Mouse (Mus musculus) forebrain, embryonic 14.5 days (tissue): ENCODE results near the gene Ptger1. TPM values are rescaled to one million over a fixed set of nuclear protein-coding genes. Genes with fewer than 3 reads are reported as not detected.

ENCODE experiments used
- ATAC-seq: fragments of 200-750 bp; cut with Nextera tagmentation; 2 replicates; pipeline ENCODE4 v1.8.0; 2017; ENCODE audit warnings: mild to moderate bottlenecking, moderate library complexity
- DNase-seq: peaks from one replicate; pipeline ENCODE4 v3.0.0-alpha.2; 2015; ENCODE audit warnings: low spot score
- H3K27ac ChIP-seq: fragments of 300-500 bp; sonication (generic); 2 replicates; pipeline ENCODE4 v1.5.1; 2014; ENCODE audit warnings: low read depth, mild to moderate bottlenecking, control low read depth, low read length, moderate library complexity
- H3K27me3 ChIP-seq: fragments of 300-500 bp; sonication (generic); replicated peaks from 2 replicates; pipeline ENCODE4 v1.6.1; 2014; ENCODE audit warnings: low read length, control low read depth, mixed read lengths; ENCODE audit not compliant: control insufficient read depth, insufficient read depth
- H3K36me3 ChIP-seq: fragments of 300-500 bp; sonication (generic); 2 replicates; pipeline ENCODE4 v1.6.1; 2014; ENCODE audit warnings: low read length, control low read depth; ENCODE audit not compliant: control insufficient read depth, insufficient read depth
- H3K4me1 ChIP-seq: fragments of 300-500 bp; sonication (generic); 2 replicates; pipeline ENCODE4 v1.6.1; 2014; ENCODE audit warnings: antibody characterized with exemption, low read length, control low read depth; ENCODE audit not compliant: control insufficient read depth, insufficient read depth
- H3K4me2 ChIP-seq: fragments of 300-500 bp; sonication (generic); 2 replicates; pipeline ENCODE4 v1.6.1; 2014; ENCODE audit warnings: mild to moderate bottlenecking, control low read depth, low read length
- H3K4me3 ChIP-seq: fragments of 300-500 bp; sonication (generic); 2 replicates; pipeline ENCODE4 v1.5.1; 2014; ENCODE audit warnings: low read depth, low read length, control low read depth
- H3K9ac ChIP-seq: fragments of 300-500 bp; sonication (generic); 2 replicates; pipeline ENCODE4 v1.6.1; 2014; ENCODE audit warnings: mild to moderate bottlenecking, low read length, control low read depth, moderate library complexity
- H3K9me3 ChIP-seq: fragments of 300-500 bp; sonication (generic); replicated peaks from 2 replicates; pipeline ENCODE4 v1.6.1; 2016; ENCODE audit warnings: low read length, control low read depth, mixed read lengths; ENCODE audit not compliant: control insufficient read depth
- WGBS: fragments of 180-500 bp; shearing (Covaris S2); extraction: QIAGEN DNeasy Blood & Tissue Kit; methylation state at CpG from one replicate; pipeline ENCODE4 v1.1.7; 2014; 5-methylcytosine and 5-hydroxymethylcytosine counted together
- polyA plus RNA-seq: library from polyadenylated mRNA; unstranded; fragments of >200 nt; fragmentation: Nextera tagmentation; extraction: Ambion mirVana; gene quantifications from 2 replicates; pipeline ENCODE4 v1.2.1, GENCODE M21; 2014

Gene Ptger1
- polyA plus RNA-seq, 1 experiment from 2014 or later: 0.27 TPM

DNA sequence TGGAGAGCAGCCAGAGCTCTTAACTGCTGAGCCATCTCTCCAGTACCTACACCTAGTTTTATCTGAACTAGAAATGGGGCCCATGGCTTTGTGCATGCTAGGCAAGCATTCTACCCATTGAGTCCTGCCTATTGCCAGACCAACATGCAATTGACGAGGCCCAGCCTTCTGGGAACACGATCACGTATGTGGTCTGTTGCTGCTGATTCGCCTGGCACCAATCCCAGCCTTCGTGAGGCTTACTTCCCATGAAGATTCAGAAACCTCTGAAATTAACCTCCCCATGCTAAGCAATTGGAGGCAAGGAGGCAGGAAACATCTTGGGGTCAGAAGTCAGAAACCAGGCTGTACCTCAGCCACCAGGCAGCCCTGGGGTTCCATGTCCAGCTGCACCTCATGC lies 14.1 kb downstream of the Ptger1 start:
- Histone ChIP-seq H3K27me3 (no peaks in the 10 kb centered on the region), H3K9ac (no peak overlapping the region), H3K4me1 (no peaks in the 10 kb centered on the region), H3K9me3 (no peaks in the 10 kb centered on the region), H3K4me2 (no peak overlapping the region), H3K27ac (no peak overlapping the region), H3K4me3 (no peak overlapping the region), H3K36me3 (peaks cover 92% of the 10 kb centered on the region)
- WGBS: 80% methylated on average over 5 of the region's 5 CpGs
- DNase-seq (no peak), ATAC-seq (no peak)

DNA sequence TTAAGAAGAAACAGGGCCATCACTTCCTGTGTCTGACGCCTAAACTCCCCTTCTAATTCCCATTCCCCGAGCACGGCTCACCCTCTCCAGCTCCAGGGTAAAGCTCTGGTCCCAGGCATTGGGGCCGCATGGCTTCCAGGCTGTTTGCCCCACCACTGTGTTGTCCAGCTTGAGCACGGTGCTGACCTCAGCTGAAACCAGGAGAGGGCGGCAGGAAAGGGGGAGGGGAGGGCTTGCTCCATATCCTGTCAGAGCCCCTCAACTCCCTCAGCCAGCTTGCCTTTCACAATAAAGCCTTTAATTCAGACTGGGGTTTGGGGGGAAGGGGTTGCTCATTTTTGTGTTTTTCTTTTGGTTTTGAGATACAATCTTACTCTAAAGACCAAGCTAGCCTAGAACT lies 14.6 kb downstream of the Ptger1 start:
- peaks cover 92% of the 10 kb centered on the region for H3K36me3 ChIP-seq

DNA sequence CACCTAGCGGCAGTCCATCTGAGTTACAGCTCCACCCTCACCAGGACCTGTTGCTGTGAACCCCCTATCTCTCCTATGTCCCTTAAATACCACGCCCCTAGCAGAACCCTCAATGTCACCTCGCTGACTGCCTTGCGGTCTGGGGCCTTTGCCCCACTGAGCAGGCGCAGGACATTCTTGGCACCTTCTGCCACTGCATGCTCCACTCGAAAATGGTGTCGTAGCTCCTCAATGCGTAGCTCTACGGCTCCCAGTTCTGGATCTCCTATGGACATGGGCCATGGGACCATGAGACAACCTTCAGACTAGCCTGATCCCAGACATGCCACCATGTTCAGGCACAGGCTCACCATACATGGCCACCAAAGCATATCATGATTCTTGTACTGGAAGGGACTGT lies 18.0 kb downstream of the Ptger1 start:
- Histone ChIP-seq H3K27ac (no peak overlapping the region), H3K9ac (no peak overlapping the region), H3K9me3 (no peaks in the 10 kb centered on the region), H3K36me3 (peaks cover 76% of the 10 kb centered on the region), H3K4me3 (no peak overlapping the region), H3K27me3 (no peaks in the 10 kb centered on the region), H3K4me2 (no peak overlapping the region), H3K4me1 (no peaks in the 10 kb centered on the region)
- no peak for ATAC-seq
- 95% methylated on average over 9 of the region's 9 CpGs for WGBS
- DNase-seq: no peak

More for the DNA sequence above, 14.6 kb downstream of the Ptger1 start:
- ATAC-seq: no peak
- no peak overlapping the region for H3K4me3 ChIP-seq
- H3K4me2 ChIP-seq: no peak overlapping the region
- H3K9me3 ChIP-seq: no peaks in the 10 kb centered on the region
- no peaks in the 10 kb centered on the region for H3K27me3 ChIP-seq
- H3K4me1 ChIP-seq: no peaks in the 10 kb centered on the region
- H3K27ac ChIP-seq: no peak overlapping the region
- H3K9ac ChIP-seq: no peak overlapping the region
- no peak for DNase-seq
- WGBS: 41% methylated on average over 6 of the region's 6 CpGs

DNA sequence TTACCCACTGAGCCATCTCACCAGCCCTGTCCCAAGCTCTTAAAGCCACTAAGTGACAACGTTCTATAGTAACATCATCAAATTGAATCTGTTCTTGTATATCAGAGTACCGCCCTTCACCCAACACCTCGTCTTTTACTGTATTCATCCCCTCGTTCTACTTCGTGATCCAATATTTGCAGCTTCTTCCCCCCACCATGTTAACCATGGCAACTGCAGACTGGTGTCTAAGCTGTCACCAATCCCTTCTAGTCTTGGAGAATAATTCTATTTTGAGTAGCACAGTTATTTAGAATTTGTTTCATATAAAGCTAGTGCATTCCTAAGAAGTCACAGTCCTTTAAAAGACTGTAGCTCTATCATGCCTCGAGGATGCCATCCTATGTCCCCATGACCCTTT lies 22.8 kb downstream of the Ptger1 start:
- H3K9me3 ChIP-seq: no peaks in the 10 kb centered on the region
- H3K27me3 ChIP-seq: no peaks in the 10 kb centered on the region
- no peak overlapping the region for H3K27ac ChIP-seq
- DNase-seq (no peak), ATAC-seq (no peak)
- H3K4me2 ChIP-seq: no peak overlapping the region
- no peaks in the 10 kb centered on the region for H3K4me1 ChIP-seq
- H3K4me3 ChIP-seq: no peak overlapping the region
- 95% methylated on average over 6 of the region's 6 CpGs for WGBS
- H3K9ac ChIP-seq: no peak overlapping the region
- peaks cover 63% of the 10 kb centered on the region for H3K36me3 ChIP-seq

DNA sequence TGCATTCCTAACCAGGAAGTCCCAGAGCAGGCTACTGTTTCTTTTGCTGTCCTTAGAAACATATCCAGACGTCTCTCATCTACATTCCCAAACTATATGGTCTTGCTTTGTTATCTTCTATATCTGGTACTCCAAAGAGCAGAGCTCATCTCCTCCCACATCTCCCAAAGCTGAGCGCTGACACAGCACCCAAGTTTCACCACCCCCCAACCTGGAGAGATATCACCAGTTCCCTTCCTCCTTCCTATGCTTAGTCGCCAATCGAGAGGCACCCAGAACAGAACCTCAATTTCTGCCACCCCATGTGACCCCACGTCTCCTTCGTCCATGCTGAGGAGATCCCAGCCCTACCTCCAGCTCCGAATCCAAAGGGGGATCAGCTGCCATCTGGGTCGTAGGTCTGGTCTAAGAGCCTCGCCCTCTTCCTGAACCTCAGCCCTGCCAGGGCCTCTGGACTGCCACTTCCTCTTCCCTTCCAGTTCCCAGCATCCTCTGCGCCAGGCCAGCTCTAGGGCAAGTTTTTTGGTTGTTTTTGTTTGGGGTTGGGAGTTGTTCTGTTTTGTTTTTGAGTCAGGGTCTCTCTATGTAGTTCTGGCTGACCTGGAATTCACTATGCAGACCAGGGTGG lies 27.2 kb downstream of the Ptger1 start:
- Histone ChIP-seq H3K27me3 (no peaks in the 10 kb centered on the region), H3K27ac (no peak overlapping the region), H3K9ac (no peak overlapping the region), H3K4me3 (no peak overlapping the region), H3K9me3 (no peaks in the 10 kb centered on the region), H3K4me1 (no peaks in the 10 kb centered on the region; the same call in 1 of the 2 replicates), H3K36me3 (peaks cover 35% of the 10 kb centered on the region), H3K4me2 (no peak overlapping the region)
- DNase-seq (no peak), ATAC-seq (no peak)
- 87% methylated on average over 10 of the region's 10 CpGs for WGBS

DNA sequence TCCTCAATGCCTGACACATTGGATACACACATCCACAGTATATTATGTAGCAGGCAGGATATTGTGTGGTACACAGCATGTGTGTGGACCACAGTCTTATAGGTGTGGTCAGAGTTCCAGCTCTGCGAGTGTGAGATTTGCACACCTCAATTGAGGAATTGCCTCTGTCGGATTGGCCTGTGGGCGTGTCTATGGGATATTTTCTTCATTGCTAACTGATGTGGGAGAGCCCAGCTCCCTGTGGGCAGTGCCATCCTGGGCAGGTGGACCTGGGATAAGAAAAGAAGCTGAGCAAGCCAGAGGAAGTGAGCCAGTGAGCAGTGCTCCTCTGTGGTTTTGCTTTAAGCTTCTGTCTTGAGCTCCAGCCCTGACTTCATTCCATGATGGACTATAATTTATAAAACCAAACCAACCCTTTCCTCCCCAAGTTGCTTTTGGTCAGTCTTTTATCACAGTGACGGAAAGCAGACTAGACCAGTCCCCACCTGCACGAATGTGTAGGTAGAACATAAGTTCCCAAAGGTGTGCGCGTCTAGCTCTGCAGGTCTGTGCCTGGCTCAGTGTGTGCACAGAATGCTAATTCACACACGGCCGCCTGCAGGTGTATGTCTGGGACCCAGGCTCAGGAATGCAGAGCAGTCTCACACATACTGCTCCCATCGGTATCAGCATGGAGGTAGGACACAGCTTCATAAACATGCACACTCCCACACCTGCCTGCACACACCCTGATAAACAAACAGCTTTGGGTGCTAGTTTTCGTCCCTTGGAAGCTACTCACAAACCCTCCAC lies 28.1 kb downstream of the Ptger1 start:
- H3K36me3 ChIP-seq: peaks cover 32% of the 10 kb centered on the region
- H3K4me3 ChIP-seq: no peak overlapping the region
- H3K9me3 ChIP-seq: no peaks in the 10 kb centered on the region
- H3K27ac ChIP-seq: no peak overlapping the region
- no peak overlapping the region for H3K4me2 ChIP-seq
- no peak for ATAC-seq
- H3K9ac ChIP-seq: no peak overlapping the region
- H3K27me3 ChIP-seq: no peaks in the 10 kb centered on the region
- H3K4me1 ChIP-seq: peaks cover 2% of the 10 kb centered on the region; the same call in 1 of the 2 replicates
- no peak for DNase-seq
- 91% methylated on average over 11 of the region's 11 CpGs for WGBS

DNA sequence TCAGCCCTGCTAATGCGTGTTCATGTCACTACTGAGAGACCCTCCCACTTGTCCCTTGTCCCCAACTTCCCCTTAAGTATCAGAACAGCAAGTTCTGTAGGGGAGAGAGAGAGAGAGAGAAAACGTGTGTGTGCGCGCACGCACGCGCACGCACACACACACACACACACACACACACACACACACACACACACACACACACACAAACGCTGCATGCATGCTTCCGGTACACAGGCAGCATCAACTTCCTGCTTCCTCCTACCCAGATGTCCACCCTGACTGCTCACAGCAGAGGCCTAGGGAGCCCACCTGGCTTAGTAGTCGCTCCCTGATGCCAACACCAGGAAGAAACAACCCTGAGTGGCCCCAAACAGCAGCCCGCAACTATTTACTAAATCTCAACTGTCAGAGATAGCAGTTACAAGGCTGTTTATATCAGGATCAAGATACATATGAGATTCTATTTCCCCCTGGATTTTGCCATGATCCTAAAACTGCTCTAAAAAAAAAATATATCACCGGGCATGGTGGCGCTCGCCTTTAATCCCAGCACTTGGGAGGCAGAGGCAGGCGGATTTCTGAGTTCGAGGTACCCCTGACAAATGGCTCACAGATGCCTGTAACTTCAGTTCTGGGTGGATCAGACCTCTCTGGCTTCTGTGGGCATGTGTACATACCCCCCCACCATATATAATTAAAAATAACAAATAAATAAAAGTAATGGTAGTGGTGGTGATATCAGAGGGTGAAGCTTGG lies 29.1 kb downstream of the Ptger1 start:
- Histone ChIP-seq H3K4me1 (peaks cover 3% of the 10 kb centered on the region; the same call in 1 of the 2 replicates), H3K9me3 (no peaks in the 10 kb centered on the region), H3K36me3 (peaks cover 22% of the 10 kb centered on the region), H3K27ac (no peak overlapping the region), H3K4me2 (no peak overlapping the region), H3K4me3 (no peak overlapping the region), H3K27me3 (no peaks in the 10 kb centered on the region), H3K9ac (no peak overlapping the region)
- no peak for ATAC-seq
- WGBS: 93% methylated on average over 17 of the region's 17 CpGs
- DNase-seq: no peak

DNA sequence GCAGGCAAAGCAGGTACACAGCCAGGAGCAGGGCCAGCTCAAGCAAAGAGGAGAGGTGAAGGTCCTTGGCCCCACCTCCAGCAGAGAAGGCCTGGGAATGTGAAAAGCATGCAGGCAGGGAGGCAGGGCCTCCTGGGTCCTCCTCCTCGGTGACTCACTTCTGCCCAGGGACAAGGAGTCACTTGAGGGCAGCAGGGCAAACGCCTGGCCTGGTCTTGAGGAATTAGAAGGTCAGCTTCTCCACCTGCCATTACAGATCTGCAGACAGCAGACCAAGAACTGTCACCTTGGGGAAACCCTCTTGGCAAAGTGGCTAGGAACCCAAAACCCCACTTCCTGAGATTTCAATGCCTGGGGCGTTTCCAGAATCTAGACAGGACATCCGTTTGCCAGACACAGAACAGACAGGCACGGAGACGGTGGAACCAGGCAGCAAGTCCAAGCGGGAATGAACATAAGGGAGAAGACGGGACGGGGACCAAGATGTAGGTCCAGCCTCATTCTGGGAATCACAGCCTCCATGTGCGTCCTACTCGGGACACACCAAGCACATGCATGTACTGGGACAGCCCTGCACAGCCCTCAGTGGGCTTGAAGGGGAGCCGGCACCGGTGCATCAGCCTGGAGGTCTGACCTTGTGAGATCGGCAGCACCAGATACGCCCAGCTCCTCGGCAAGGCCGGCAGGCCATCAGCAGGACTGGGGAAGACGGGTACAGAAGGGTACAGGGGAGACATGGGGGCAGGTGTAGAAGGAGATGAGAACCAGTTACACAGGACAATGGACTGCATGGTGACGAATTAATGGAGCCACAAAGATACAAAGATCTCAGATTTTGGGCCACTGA lies 31.1 kb downstream of the Ptger1 start:
- WGBS: 68% methylated on average over 19 of the region's 19 CpGs
- Histone ChIP-seq H3K9me3 (no peaks in the 10 kb centered on the region), H3K36me3 (peaks cover 2% of the 10 kb centered on the region), H3K4me1 (peaks cover 3% of the 10 kb centered on the region; the same call in 1 of the 2 replicates), H3K9ac (peak overlapping the region; percentile 91), H3K4me3 (peak overlapping the region; percentile 86), H3K4me2 (peak overlapping the region; percentile 91), H3K27ac (peak overlapping the region; percentile 48; the same call in 1 of the 2 replicates), H3K27me3 (no peaks in the 10 kb centered on the region)
- DNase-seq: no peak
- ATAC-seq: no peak
